Mouse (Mus musculus) mature B cell (primary cell): ENCODE results near the gene Gm42878.

Source experiments
- in situ Hi-C: fragments of 300-500 bp; cut with MboI; formaldehyde crosslinking; loops from 2 replicates; pipeline ENCODE4 v1.14.3; 2019

Gene Gm42878

DNA sequence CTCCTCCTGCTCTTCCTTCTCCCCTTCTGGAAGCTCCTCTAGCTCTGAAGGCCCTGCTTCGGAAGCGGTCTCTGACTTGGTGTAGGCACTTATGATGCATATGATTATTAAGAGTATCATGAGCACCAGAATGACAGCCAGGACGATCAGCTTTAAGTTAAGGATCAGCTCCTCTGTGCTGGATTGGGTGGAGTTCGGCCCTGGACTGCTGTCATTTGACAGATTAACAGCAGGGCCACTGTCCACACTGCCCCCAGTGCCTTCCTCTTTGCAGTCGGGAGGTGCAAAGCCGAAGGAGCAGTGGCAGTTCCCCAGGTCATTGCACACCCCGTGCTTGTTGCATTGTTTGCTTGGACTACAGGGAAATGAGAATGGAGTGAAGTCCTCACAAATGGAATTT, 44.6 kb downstream of the Gm42878 start:
- in situ Hi-C loops: no loop called here

DNA sequence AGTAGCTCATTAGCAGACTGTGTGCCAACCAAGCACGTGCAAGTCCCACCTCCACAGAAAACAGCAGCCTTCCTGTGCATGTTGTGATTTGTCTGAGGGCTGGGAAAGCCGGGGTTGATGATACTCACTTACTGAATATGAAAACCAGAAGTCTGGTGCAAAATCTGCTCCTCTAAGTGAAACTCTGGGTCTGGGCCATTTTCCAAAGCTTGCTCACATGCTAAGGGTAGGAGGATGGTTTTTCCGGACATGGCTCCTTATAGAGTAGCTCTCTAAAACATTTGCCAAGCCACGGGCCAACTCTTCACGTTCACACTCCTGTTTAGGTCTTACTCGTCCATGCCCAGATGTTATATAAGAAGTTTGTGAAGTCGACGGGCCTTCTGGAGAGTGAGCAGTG, 52.0 kb downstream of the Gm42878 start:
- in situ Hi-C loops: no loop called here

DNA sequence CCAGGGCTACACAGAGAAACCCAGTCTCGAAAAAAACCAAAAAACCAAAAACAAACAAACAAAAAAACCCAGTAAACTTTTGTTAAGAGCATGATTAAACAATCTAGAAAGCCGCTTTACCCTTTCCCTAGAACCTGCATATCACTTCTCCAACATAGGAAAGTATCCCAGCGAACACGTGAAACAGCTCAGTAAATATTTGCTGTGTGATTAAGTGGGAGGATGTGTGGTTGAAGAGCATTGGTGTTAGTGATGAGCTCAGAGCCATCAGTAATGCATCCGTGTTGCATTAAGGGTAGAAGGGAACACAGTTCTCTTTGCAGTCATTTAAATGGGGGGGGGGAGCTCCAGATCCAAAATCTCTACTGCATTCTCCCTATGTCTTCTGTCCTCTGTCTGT, 60.5 kb downstream of the Gm42878 start:
- in situ Hi-C loops: no loop called here

DNA sequence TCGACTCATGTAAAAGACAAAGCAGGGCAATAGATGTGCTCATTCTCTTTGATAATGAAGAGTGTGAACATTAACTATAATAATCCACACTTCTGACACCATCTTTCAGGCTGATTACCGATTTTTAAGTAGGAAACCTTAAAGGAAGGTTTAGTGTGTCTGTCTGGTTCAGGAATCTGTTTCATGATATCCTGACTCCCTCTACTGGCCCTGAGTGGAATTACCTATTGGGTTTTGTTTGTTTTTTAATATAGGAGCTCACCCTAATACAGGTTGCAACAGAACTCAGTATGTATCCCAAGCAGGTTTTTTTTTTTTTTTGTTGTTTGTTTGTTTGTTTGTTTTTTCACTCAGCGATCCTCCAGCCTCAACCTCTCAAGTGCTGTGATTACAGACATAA, 67.6 kb downstream of the Gm42878 start:
- in situ Hi-C loops: loop anchor here (5.0 kb wide), 1 partner anchor 35 kb away; no protein-coding TSS in a partner anchor

DNA sequence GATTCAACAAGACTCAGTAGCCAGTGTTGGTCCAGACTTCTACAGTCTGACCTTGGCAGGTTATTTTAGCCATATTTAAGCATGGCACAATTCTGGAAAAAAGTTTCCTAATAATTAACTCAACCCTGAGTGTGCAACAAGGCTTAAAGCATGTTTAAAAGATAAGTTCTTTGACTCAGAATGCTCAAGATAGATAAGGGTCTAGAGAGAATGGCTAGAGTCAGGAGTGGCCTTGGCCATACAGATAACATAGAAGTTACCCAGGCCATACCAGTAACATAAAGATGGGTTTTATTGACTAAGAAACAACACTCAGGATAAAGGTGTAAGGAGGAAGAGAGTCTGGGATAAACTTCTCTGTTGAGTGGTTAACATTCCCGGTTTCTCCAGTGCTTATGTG, 69.2 kb downstream of the Gm42878 start:
- in situ Hi-C loops: loop anchor here (5.0 kb wide), 1 partner anchor 34 kb away; no protein-coding TSS in a partner anchor

DNA sequence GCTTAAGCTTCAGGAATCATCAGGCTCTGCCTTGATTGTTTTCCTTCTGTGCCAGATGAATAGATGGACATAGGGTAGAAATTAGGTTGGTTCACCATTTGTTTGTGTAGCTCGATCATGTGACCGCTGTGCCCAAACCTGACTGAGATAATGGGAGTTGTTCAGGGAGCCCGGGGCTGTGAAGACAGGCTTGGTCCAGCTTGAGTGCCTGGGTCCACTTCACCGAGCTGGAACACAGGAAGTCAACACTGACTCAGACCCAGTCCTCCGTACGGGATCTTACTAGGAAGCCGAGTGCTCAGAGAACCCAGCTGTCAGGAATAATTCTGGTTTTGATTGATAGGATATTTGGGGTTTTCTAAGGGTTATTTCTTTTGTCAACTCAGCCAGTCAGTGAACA, 70.7 kb downstream of the Gm42878 start:
- in situ Hi-C loops: loop anchor here (5.0 kb wide), 1 partner anchor 32 kb away; no protein-coding TSS in a partner anchor

DNA sequence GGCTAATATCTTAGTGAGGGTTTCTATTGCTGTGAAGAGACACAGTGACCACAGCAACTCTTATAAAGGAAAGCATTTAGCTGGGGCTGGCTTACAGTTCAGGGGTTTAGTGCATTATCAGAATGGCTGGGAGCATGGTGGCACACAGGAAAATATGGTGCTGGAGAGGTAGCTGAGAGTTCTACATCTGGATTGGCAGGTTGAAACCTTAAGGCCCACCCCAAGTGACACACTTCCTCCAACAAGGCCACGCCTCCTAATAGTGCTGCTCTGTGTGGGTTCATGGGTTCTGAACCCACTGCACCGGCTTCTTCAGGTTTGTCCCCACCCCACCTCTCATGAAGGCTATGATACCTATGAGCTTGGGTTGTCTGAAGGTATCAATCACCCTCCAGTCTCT, 72.9 kb downstream of the Gm42878 start:
- in situ Hi-C loops: no loop called here

DNA sequence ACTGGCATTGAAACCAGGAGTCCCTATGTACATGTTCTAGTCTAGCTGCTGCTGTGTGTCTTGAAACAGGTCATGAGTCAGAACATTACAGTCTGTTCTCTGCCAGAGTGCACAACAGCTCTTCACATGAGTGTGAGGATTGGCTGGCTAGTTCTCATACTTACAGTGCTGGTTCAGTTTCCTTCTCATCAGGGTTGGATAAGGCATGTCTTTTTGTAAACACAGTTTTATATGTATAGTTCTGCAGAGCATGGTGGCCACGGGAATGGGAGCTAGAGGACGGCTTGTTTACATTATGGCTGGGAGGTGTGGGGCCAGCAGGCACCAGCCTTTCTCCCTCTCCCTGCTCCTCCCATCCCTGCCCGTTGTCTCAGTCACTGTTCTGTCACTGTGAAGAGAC, 75.7 kb downstream of the Gm42878 start:
- in situ Hi-C loops: no loop called here
